Mouse (Mus musculus): ENCODE results near the gene Ikzf3.

The Ikzf3 gene

GRCm38 (mm10) chr11:98512881-98513280 lies 33.0 kb downstream of the Ikzf3 start:
- DNase-seq (ENCODE audit: low spot score): no peak

- no peak for DNase-seq (ENCODE audit: low spot score)
Measured at GRCm38 (mm10) chr11:98510125-98510524, 35.7 kb downstream of the Ikzf3 start.

GRCm38 (mm10) chr11:98509434-98509833 lies 36.4 kb downstream of the Ikzf3 start:
- no peak for DNase-seq (ENCODE audit: low spot score)

- DNase-seq (ENCODE audit: low spot score): no peak
Measured at GRCm38 (mm10) chr11:98504926-98505325, 40.9 kb downstream of the Ikzf3 start.

- no peak for DNase-seq (ENCODE audit: low spot score)
Measured at GRCm38 (mm10) chr11:98497388-98498288, 48.2 kb downstream of the Ikzf3 start.

GRCm38 (mm10) chr11:98495176-98495719 lies 50.6 kb downstream of the Ikzf3 start:
- DNase-seq (ENCODE audit: low spot score): no peak

- no peak for DNase-seq (ENCODE audit: low spot score)
Measured at GRCm38 (mm10) chr11:98493394-98493793, 52.4 kb downstream of the Ikzf3 start.

- DNase-seq (ENCODE audit: low spot score): no peak
Measured at GRCm38 (mm10) chr11:98492959-98493358, 52.9 kb downstream of the Ikzf3 start.

GRCm38 (mm10) chr11:98491571-98491970 lies 54.3 kb downstream of the Ikzf3 start:
- DNase-seq (ENCODE audit: low spot score): no peak

GRCm38 (mm10) chr11:98488540-98489234 lies 57.1 kb downstream of the Ikzf3 start:
- no peak for DNase-seq (ENCODE audit: low spot score)

- DNase-seq (ENCODE audit: low spot score): no peak
Measured at GRCm38 (mm10) chr11:98487526-98488040, 58.2 kb downstream of the Ikzf3 start.

GRCm38 (mm10) chr11:98485749-98486148 lies 60.1 kb downstream of the Ikzf3 start:
- DNase-seq (ENCODE audit: low spot score): no peak

- no peak for DNase-seq (ENCODE audit: low spot score)
Measured at GRCm38 (mm10) chr11:98482067-98482466, 63.8 kb downstream of the Ikzf3 start.

- no peak for DNase-seq (ENCODE audit: low spot score)
Measured at GRCm38 (mm10) chr11:98481231-98481630, 64.6 kb downstream of the Ikzf3 start.

GRCm38 (mm10) chr11:98479940-98480497 lies 65.8 kb downstream of the Ikzf3 start:
- DNase-seq (ENCODE audit: low spot score): no peak

GRCm38 (mm10) chr11:98479026-98479939 lies 66.5 kb downstream of the Ikzf3 start:
- DNase-seq (ENCODE audit: low spot score): no peak

GRCm38 (mm10) chr11:98477011-98477701 lies 68.7 kb downstream of the Ikzf3 start:
- no peak for DNase-seq (ENCODE audit: low spot score)

GRCm38 (mm10) chr11:98476434-98476807 lies 69.4 kb downstream of the Ikzf3 start:
- DNase-seq (ENCODE audit: low spot score): no peak

GRCm38 (mm10) chr11:98475630-98476433 lies 70.0 kb downstream of the Ikzf3 start:
- DNase-seq (ENCODE audit: low spot score): no peak

GRCm38 (mm10) chr11:98474967-98475366 lies 70.9 kb downstream of the Ikzf3 start:
- DNase-seq (ENCODE audit: low spot score): no peak

Data from testis, postnatal 14 days (tissue).